Mouse (Mus musculus): ENCODE results near the gene Abcd4.

DNA sequence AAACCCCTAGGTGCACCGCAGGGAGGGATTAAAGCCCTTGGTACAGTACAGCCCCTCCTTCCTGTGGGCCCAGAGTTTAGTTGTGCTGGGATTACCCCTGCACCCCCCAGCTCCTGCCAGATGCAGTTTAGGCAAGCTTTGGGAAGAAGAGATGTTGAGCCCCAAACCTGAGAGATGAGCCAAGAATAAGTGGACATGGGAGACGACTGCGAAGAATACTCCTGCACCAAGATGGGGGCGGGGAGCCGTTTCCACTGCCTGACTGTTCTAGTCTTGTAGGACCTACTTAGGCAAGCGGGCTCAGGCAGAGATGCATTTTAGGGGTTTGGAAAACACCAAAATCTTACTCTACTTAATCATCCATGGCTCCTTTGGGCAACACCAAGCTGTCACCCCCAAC, 23.0 kb upstream of the Abcd4 start:
- TF ChIP-seq CTCF (IDR thresholded peaks at IDR 0.05; ENCODE audit: low read depth, low read length) (no peak), GATA1 (IDR thresholded peaks at IDR 0.05; ENCODE audit: borderline replicate concordance, low read length) (no peak), GATA2 (IDR thresholded peaks at IDR 0.05; ENCODE audit: borderline replicate concordance, low read depth, low read length) (no peak), POLR2AphosphoS5 (IDR thresholded peaks at IDR 0.05; ENCODE audit: insufficient replicate concordance, low read depth, low read length) (no peak)
